Mouse (Mus musculus) midbrain, embryonic 14.5 days (tissue): ENCODE results near the gene Armc12. TPM values are rescaled to one million over a fixed set of nuclear protein-coding genes. Genes with fewer than 3 reads are reported as not detected.

ENCODE experiments used
- ATAC-seq: fragments of 200-750 bp; cut with Nextera tagmentation; 2 replicates; pipeline ENCODE4 v1.8.0; 2017; ENCODE audit warnings: moderate number of reproducible peaks, moderate library complexity; ENCODE audit not compliant: low FRiP score, low TSS enrichment
- DNase-seq: peaks from one replicate; pipeline ENCODE4 v3.0.0-alpha.2; 2015
- H3K27ac ChIP-seq: fragments of 300-500 bp; sonication (generic); replicated peaks from 2 replicates; pipeline ENCODE4 v1.5.1; 2014; ENCODE audit warnings: mild to moderate bottlenecking, low read depth, low read length, moderate library complexity
- H3K27me3 ChIP-seq: fragments of 300-500 bp; sonication (generic); 2 replicates; pipeline ENCODE4 v1.6.1; 2014; ENCODE audit warnings: low read length, control low read depth, mixed read lengths; ENCODE audit not compliant: control insufficient read depth, insufficient read depth
- H3K36me3 ChIP-seq: fragments of 300-500 bp; sonication (generic); 2 replicates; pipeline ENCODE4 v1.6.1; 2014; ENCODE audit warnings: low read length, control low read depth; ENCODE audit not compliant: control insufficient read depth, insufficient read depth
- H3K4me1 ChIP-seq: fragments of 300-500 bp; sonication (generic); 2 replicates; pipeline ENCODE4 v1.6.1; 2014; ENCODE audit warnings: mild to moderate bottlenecking, antibody characterized with exemption, low read length, control low read depth; ENCODE audit not compliant: control insufficient read depth, insufficient read depth
- H3K4me2 ChIP-seq: fragments of 300-500 bp; sonication (generic); 2 replicates; pipeline ENCODE4 v1.6.1; 2014; ENCODE audit warnings: mild to moderate bottlenecking, low read length, moderate library complexity
- H3K4me3 ChIP-seq: fragments of 300-500 bp; sonication (generic); replicated peaks from 2 replicates; pipeline ENCODE4 v1.5.1; 2014; ENCODE audit warnings: low read depth, low read length
- H3K9ac ChIP-seq: fragments of 300-500 bp; sonication (generic); replicated peaks from 2 replicates; pipeline ENCODE4 v1.6.1; 2014; ENCODE audit warnings: mild to moderate bottlenecking, low read length, moderate library complexity
- H3K9me3 ChIP-seq: fragments of 300-500 bp; sonication (generic); 2 replicates; pipeline ENCODE4 v1.6.1; 2016; ENCODE audit warnings: low read length, control low read depth, mixed read lengths; ENCODE audit not compliant: control insufficient read depth
- WGBS: fragments of 180-500 bp; shearing (Covaris S2); extraction: QIAGEN DNeasy Blood & Tissue Kit; methylation state at CpG from one replicate; pipeline ENCODE4 v1.1.7; 2014; 5-methylcytosine and 5-hydroxymethylcytosine counted together
- polyA plus RNA-seq: library from polyadenylated mRNA; unstranded; fragments of >200 nt; fragmentation: Nextera tagmentation; extraction: Ambion mirVana; gene quantifications from 2 replicates; pipeline ENCODE4 v1.2.1, GENCODE M21; 2014

Gene Armc12
- polyA plus RNA-seq, 1 experiment from 2014 or later: not detected

DNA sequence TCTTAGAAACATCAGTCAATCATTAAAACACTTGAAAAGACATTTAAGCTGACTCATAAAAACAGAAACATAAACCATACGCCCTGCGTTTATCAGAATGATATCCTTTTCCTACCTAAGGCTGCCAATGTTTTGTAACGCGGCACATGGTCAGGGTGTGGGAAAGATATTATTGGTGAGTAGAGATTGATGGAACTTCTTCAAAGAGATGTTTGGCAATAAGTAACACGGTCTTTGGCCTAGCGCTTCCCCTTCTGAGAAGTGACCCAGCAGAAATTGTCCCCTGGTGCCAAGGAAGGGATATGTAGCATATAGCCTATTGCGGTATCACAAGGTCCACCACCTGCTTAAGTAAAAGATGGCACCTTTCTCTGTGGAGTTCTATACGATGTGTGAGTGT, 34.8 kb upstream of the Armc12 start:
- Histone ChIP-seq H3K4me2 (no peak overlapping the region), H3K4me3 (no peak overlapping the region), H3K36me3 (no peaks in the 10 kb centered on the region), H3K9me3 (no peaks in the 10 kb centered on the region), H3K4me1 (no peaks in the 10 kb centered on the region), H3K9ac (no peak overlapping the region), H3K27ac (no peak overlapping the region), H3K27me3 (no peaks in the 10 kb centered on the region)
- DNase-seq (no peak), ATAC-seq (no peak)
- 94% methylated on average over 8 of the region's 8 CpGs for WGBS

- no peak overlapping the region for H3K27ac ChIP-seq
- no peaks in the 10 kb centered on the region for H3K4me1 ChIP-seq
- H3K4me2 ChIP-seq: no peak overlapping the region
- DNase-seq (no peak), ATAC-seq (no peak)
- no peak overlapping the region for H3K4me3 ChIP-seq
- 82% methylated on average over 2 of the region's 2 CpGs for WGBS
- H3K36me3 ChIP-seq: no peaks in the 10 kb centered on the region
- H3K9ac ChIP-seq: no peak overlapping the region
- H3K9me3 ChIP-seq: no peaks in the 10 kb centered on the region
- no peaks in the 10 kb centered on the region for H3K27me3 ChIP-seq
These were observed 31.4 kb upstream of the Armc12 start for GRCm38 (mm10) chr17:28499190-28499589.

DNA sequence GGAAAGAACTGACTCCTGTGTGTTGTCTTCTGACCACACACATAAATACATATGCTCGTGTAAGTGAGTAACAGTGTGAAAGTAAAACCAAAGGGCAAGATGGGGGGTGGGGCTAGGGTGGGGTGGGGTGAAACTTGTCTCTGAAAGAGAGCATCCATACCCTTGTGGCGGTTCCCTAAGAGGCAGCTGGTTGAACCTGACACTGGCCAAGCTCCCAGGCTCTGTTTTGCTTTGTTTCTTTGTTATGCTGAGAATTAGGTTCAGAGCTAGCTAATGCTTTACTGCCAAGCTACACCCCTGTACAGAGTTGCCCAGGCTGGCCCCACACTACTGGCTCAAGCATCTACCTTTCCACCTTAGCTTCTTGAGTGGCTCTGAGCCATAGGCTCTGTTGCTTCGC, 30.1 kb upstream of the Armc12 start:
- no peaks in the 10 kb centered on the region for H3K27me3 ChIP-seq
- 79% methylated on average over 3 of the region's 3 CpGs for WGBS
- H3K9ac ChIP-seq: no peak overlapping the region
- no peak overlapping the region for H3K27ac ChIP-seq
- no peak overlapping the region for H3K4me3 ChIP-seq
- DNase-seq (no peak), ATAC-seq (no peak)
- H3K4me1 ChIP-seq: no peaks in the 10 kb centered on the region
- no peaks in the 10 kb centered on the region for H3K9me3 ChIP-seq
- no peak overlapping the region for H3K4me2 ChIP-seq
- H3K36me3 ChIP-seq: no peaks in the 10 kb centered on the region

DNA sequence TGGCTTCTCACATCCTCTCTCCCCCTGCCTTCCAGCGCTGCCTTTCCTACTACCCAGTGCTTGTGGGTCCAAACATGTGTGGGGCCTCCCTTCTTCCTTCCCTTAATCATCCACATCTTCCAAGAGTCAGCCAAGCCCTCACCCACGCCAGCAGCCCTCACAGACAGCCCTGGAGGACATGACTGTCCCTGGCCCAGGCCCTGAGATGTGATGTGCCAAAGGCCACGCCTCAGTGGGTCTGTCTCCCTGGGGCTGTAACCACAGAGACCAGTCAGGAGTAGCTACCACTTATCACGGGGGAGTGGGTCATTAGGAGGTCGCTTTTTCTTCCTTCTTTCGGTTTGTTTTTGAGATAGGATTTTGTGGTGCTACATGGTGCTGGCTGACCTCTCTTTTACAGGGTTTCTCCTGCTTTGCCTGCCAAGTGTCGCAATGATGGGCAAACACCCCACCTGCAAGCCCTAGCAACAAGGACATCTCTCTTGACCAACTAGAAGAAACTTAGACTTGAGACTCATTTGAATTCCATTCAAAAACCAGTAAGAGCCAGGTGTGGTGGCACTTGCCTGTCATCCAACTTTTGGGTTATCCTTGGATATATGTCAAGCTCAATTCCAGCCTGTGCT, 28.3 kb upstream of the Armc12 start:
- 65% methylated on average over 7 of the region's 7 CpGs for WGBS
- no peaks in the 10 kb centered on the region for H3K36me3 ChIP-seq
- H3K27me3 ChIP-seq: no peaks in the 10 kb centered on the region
- H3K9ac ChIP-seq: no peak overlapping the region
- no peak overlapping the region for H3K4me2 ChIP-seq
- H3K4me3 ChIP-seq: no peak overlapping the region
- DNase-seq (no peak), ATAC-seq (no peak)
- no peaks in the 10 kb centered on the region for H3K9me3 ChIP-seq
- 0 out of 2 replicates have a peak, but pooled peaks cover 2% of the 10 kb centered on the region for H3K4me1 ChIP-seq
- no peak overlapping the region for H3K27ac ChIP-seq

GRCm38 (mm10) chr17:28504182-28504581, 26.4 kb upstream of the Armc12 start:
- no peaks in the 10 kb centered on the region for H3K9me3 ChIP-seq
- no peaks in the 10 kb centered on the region for H3K27me3 ChIP-seq
- no peak for ATAC-seq
- no peak overlapping the region for H3K4me2 ChIP-seq
- 0 out of 2 replicates have a peak, but pooled peaks cover 2% of the 10 kb centered on the region for H3K4me1 ChIP-seq
- no peak overlapping the region for H3K9ac ChIP-seq
- DNase-seq: no peak
- H3K36me3 ChIP-seq: no peaks in the 10 kb centered on the region
- WGBS: 78% methylated on average over 6 of the region's 6 CpGs
- no peak overlapping the region for H3K27ac ChIP-seq
- H3K4me3 ChIP-seq: no peak overlapping the region

- no peak overlapping the region for H3K27ac ChIP-seq
- no peak overlapping the region for H3K9ac ChIP-seq
- H3K4me2 ChIP-seq: no peak overlapping the region
- no peak for DNase-seq
- ATAC-seq: no peak
- no peaks in the 10 kb centered on the region for H3K27me3 ChIP-seq
- no peaks in the 10 kb centered on the region for H3K9me3 ChIP-seq
- H3K4me1 ChIP-seq: 0 out of 2 replicates have a peak, but pooled peaks cover 4% of the 10 kb centered on the region
- no peaks in the 10 kb centered on the region for H3K36me3 ChIP-seq
- H3K4me3 ChIP-seq: no peak overlapping the region
- WGBS: 92% methylated on average over 4 of the region's 4 CpGs
These were observed 25.0 kb upstream of the Armc12 start for GRCm38 (mm10) chr17:28505591-28505990.

DNA sequence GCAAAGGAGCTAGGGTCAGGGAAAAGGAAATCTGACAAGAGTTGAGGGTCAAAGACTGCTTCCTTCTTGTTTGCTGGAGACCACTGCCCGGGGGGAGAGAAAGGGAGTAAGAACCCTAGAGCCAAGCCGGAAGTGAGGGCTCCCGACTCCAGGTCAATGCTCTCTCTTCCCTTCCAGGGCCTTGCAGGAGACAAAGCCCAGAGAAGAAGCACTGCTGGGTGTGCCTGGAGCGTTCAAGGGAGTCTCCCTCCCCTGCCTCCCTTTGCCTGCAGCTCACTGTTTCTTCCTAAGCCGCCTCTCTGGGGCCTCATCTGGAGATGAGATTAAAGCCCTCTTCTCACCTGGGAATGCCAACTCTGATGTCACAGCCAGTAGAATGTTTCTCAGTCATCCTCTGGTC, 23.7 kb upstream of the Armc12 start:
- Histone ChIP-seq H3K4me2 (no peak overlapping the region), H3K36me3 (no peaks in the 10 kb centered on the region), H3K4me3 (no peak overlapping the region), H3K9ac (no peak overlapping the region), H3K27me3 (no peaks in the 10 kb centered on the region), H3K27ac (no peak overlapping the region), H3K9me3 (no peaks in the 10 kb centered on the region), H3K4me1 (0 out of 2 replicates have a peak, but pooled peaks cover 9% of the 10 kb centered on the region)
- DNase-seq (no peak), ATAC-seq (no peak)
- WGBS: 15% methylated on average over 5 of the region's 5 CpGs

DNA sequence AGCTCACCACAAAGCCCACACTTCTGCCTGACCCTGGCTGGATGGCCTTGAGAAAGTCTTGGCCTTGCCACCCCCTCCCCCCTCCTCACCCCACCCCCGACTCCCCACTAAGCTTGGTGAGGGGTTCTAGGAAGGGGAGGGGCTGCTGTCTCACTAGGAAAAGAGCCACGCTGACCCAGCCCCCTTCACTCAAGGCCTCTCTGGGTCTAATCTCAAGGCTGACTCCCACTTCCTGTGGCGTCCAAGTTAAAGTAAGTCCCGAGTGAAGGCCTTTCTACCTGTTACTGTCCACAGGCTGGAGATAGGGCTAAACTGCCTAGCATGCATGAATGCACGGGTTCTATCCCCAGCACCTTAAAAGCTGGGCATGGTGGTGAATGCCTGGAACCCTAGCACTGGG, 23.1 kb upstream of the Armc12 start:
- Histone ChIP-seq H3K9ac (no peak overlapping the region), H3K36me3 (no peaks in the 10 kb centered on the region), H3K4me2 (no peak overlapping the region), H3K9me3 (no peaks in the 10 kb centered on the region), H3K4me3 (no peak overlapping the region), H3K27ac (no peak overlapping the region), H3K27me3 (no peaks in the 10 kb centered on the region), H3K4me1 (0 out of 2 replicates have a peak, but pooled peaks cover 9% of the 10 kb centered on the region)
- no peak for DNase-seq
- ATAC-seq: no peak
- 27% methylated on average over 5 of the region's 5 CpGs for WGBS
